Comparison of ENCODE assay signal across 13 mouse cellular contexts in genomic region chr1:94671641-94672040, GRCm38 (mm10).
"Had no signal": no experiment of that assay in that cellular context is flagged by ENCODE, and none has a peak within 500 bp of the region (broad histone marks: within the 10 kb centered on the region; RNA-seq: fewer than 3 reads in every experiment).

No protein-coding gene starts in this region.

- H3K27me3 ChIP-seq: kidney, embryonic 15.5 days; limb, embryonic 15.5 days; liver, embryonic 12.5 days had no signal

- H3K4me1 ChIP-seq: kidney, embryonic 15.5 days; limb, embryonic 15.5 days; liver, embryonic 12.5 days; midbrain, embryonic 10.5 days had no signal

- H3K27ac ChIP-seq: kidney, embryonic 15.5 days; limb, embryonic 15.5 days; liver, embryonic 12.5 days; midbrain, embryonic 10.5 days had no signal

- H3K4me3 ChIP-seq: kidney, embryonic 15.5 days; limb, embryonic 15.5 days; liver, embryonic 12.5 days; midbrain, embryonic 10.5 days had no signal

- H3K36me3 ChIP-seq: kidney, embryonic 15.5 days; limb, embryonic 15.5 days; liver, embryonic 12.5 days; midbrain, embryonic 10.5 days had no signal

- H3K4me2 ChIP-seq: kidney, embryonic 15.5 days; limb, embryonic 15.5 days; liver, embryonic 12.5 days; lung, embryonic 14.5 days had no signal

- H3K9me3 ChIP-seq: kidney, embryonic 15.5 days; limb, embryonic 15.5 days; liver, embryonic 12.5 days; midbrain, embryonic 10.5 days had no signal

- DNase-seq: kidney, adult 18-20 months; kidney, postnatal 14 days; lung, embryonic 14.5 days; lung, postnatal 10 days; lung, postnatal 4 days; right cerebral cortex, adult 18-20 months; right cerebral cortex, postnatal 25 days; thymus, postnatal 4 days had no signal

- H3K9ac ChIP-seq: kidney, embryonic 15.5 days; limb, embryonic 15.5 days; liver, embryonic 12.5 days; lung, embryonic 14.5 days had no signal

- ATAC-seq: liver, embryonic 12.5 days; midbrain, embryonic 16.5 days had no signal
